Mouse (Mus musculus): Measurements from ENCODE around the gene Vmn1r196.
"Not testable (repeated sequence)": the region's sequence is repeated elsewhere in the genome, so short reads cannot be mapped to it uniquely, and the experiment has no call there.

Vmn1r196 gene

GRCm38 (mm10) chr13:22289620-22290019, at the start of gene Vmn1r196:
TSS of gene Vmn1r196 (plus strand) at chr13:22289920.
- DNase-seq (ENCODE audit: low spot score): no peak

- DNase-seq (ENCODE audit: low spot score): no peak
Measured at GRCm38 (mm10) chr13:22243915-22244314, 45.8 kb upstream of the Vmn1r196 start, which contains the start of gene Vmn1r194. TSS of gene Vmn1r194 (plus strand) at chr13:22244215.

- not testable (repeated sequence) for DNase-seq (ENCODE audit: low spot score)
Measured at GRCm38 (mm10) chr13:22270222-22270621, 19.5 kb upstream of the Vmn1r196 start, which contains the start of gene Vmn1r195. TSS of gene Vmn1r195 (plus strand) at chr13:22270522.

DNA sequence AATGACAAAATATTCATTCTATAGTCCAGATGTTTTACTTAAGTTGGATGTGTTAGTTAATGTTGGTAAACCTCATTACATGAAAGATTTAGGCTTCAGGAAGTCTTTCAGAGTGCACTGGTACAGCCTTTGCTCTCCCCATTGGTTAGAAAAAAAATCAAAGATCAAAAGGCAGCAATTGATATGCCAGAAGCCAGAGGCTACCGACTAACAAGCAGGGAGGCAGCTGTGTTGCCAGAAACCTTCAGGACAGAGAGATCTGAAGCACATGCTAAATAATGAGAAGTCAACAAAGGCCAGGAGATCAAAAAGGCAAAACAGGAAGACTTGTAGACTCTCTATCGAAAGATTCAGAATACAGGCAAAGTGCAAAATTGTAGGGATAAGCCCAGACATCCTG, 18.0 kb upstream of the Vmn1r196 start:
- DNase-seq (ENCODE audit: low spot score): no peak

DNA sequence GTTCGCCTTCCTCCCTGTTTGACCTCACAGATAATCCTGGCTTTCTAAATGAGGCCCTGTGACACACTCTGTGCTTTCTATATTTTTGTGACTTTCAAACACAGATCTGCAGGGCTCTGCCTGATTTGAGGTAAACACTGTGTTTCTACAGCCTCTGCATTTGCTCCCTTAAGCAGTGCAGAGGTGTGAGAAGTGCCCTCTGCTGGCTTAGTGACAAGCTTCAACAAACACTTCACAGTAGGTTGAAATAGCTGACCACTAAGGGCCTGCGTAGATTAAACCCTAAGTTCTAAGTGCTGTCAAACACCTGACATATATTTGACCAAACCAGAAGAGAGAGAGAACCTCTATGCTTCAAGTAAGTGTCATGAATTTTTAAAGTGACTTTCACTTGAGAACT, 5.1 kb upstream of the Vmn1r196 start:
- DNase-seq (ENCODE audit: low spot score): no peak

GRCm38 (mm10) chr13:22308075-22308474, 18.4 kb downstream of the Vmn1r196 start:
- DNase-seq (ENCODE audit: low spot score): not testable (repeated sequence)

DNA sequence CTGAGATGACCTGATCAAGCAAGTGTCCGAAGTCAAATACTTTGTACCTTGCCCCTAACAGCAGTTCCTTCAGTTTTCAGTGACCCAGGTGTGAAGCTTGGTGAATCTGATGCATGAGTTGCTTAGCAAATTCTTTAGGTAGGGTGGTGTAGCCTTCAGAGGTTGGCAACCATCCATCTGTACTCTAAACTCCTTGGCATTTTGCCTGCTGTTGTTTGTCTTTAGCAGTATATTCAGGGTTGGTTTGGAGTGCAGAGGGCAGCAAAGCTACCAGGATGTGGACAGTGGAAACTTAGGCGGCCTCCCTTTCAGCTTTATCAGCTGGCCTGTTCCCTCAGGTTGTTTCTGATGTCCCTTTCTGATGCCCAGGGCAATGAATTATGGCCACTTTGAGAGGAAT, 25.6 kb downstream of the Vmn1r196 start:
- DNase-seq (ENCODE audit: low spot score): no peak

GRCm38 (mm10) chr13:22317366-22317765, 27.6 kb downstream of the Vmn1r196 start:
- DNase-seq (ENCODE audit: low spot score): no peak

GRCm38 (mm10) chr13:22320091-22320490, 30.4 kb downstream of the Vmn1r196 start:
- no peak for DNase-seq (ENCODE audit: low spot score)

DNA sequence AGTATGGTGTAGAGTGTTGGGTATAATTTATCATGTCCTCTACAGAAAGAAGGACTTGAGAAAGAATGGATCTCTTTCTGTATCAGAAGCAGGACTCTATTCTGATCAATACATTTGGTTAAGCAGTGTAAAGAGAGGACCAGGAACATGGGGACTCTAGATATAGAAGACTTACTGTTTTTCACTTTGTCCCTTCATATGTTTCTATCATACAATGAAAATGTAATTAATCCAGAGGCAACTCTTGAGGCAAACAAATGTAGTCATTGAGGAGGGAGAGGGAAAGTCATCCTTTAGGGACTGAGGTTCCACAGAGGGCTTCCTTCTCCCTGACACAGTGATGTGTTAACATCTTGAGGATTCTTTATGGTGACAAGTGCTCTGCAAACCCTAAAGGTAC, 34.6 kb downstream of the Vmn1r196 start, which contains the start of gene Vmn1r197:
TSS of gene Vmn1r197 (plus strand) at position 301 of the 400 bp plus-strand sequence.
- DNase-seq (ENCODE audit: low spot score): no peak

GRCm38 (mm10) chr13:22333269-22333668, 43.5 kb downstream of the Vmn1r196 start:
- DNase-seq (ENCODE audit: low spot score): no peak

DNA sequence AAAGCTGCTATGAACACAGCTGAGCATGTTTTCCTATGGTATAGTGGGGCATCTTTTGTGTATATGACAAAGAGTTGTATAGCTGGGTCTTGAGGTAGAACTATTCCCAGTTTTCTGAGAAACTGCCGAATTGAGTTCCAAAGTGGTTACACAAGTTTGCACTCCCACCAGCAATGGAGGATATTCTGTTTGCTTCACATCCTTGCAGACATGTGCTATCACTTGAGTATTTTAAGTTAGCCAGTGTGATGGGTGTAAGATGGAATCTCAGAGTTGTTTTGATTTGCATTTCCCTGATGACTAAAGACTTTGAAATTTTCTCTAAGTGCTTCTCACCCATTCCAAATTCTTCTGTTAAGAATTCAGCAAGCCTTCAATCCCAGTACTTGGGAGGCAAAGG, 45.8 kb downstream of the Vmn1r196 start:
- no peak for DNase-seq (ENCODE audit: low spot score)

Data from ovary, postnatal 14 days (tissue).